Mouse (Mus musculus): ENCODE measurements at regions not wholly inside any gene's neighbourhood (a gene's known extent, or its start where the extent isn't known, plus 50 kb on each side); places are given as distances from the start of the nearest gene placed in this dataset.

- no peaks in the 10 kb centered on the region for H3K36me3 ChIP-seq
- H3K9me3 ChIP-seq = no peaks in the 10 kb centered on the region
- H3K4me3 ChIP-seq = no peak overlapping the region
- no peak overlapping the region for H3K27ac ChIP-seq
- peaks cover 65% of the 10 kb centered on the region for H3K27me3 ChIP-seq
- no peak overlapping the region for H3K9ac ChIP-seq
- 40% methylated on average over 12 of the region's 12 CpGs for WGBS
- no peak overlapping the region for H3K4me2 ChIP-seq
- H3K4me1 ChIP-seq = peaks cover 13% of the 10 kb centered on the region
- no peak for ATAC-seq (ENCODE audit: insufficient number of reproducible peaks, insufficient read depth, low FRiP score, low TSS enrichment, low read depth)
These were observed 220.2 kb upstream of the Tle3 start for GRCm38 (mm10) chr9:61151901-61152337.

- ATAC-seq (ENCODE audit: insufficient number of reproducible peaks, insufficient read depth, low FRiP score, low TSS enrichment, low read depth) = no peak
- peaks cover 82% of the 10 kb centered on the region for H3K27me3 ChIP-seq
- no peak overlapping the region for H3K27ac ChIP-seq
- WGBS = 69% methylated on average over 6 of the region's 6 CpGs
- H3K4me1 ChIP-seq = peaks cover 26% of the 10 kb centered on the region
- no peak overlapping the region for H3K4me3 ChIP-seq
- H3K9me3 ChIP-seq = no peaks in the 10 kb centered on the region
- H3K4me2 ChIP-seq = no peak overlapping the region
- no peak overlapping the region for H3K9ac ChIP-seq
- H3K36me3 ChIP-seq = no peaks in the 10 kb centered on the region
These were observed 217.4 kb upstream of the Tle3 start for GRCm38 (mm10) chr9:61154721-61155120.

- Histone ChIP-seq H3K4me1 (peaks cover 26% of the 10 kb centered on the region), H3K9ac (no peak overlapping the region), H3K4me2 (no peak overlapping the region), H3K27ac (no peak overlapping the region), H3K27me3 (peaks cover 82% of the 10 kb centered on the region), H3K4me3 (no peak overlapping the region), H3K9me3 (no peaks in the 10 kb centered on the region), H3K36me3 (no peaks in the 10 kb centered on the region)
- 51% methylated on average over 14 of the region's 14 CpGs for WGBS
- ATAC-seq (ENCODE audit: insufficient number of reproducible peaks, insufficient read depth, low FRiP score, low TSS enrichment, low read depth) = no peak
These were observed 216.3 kb upstream of the Tle3 start for GRCm38 (mm10) chr9:61155851-61156250.

- no peak overlapping the region for H3K27ac ChIP-seq
- no peak overlapping the region for H3K9ac ChIP-seq
- no peaks in the 10 kb centered on the region for H3K36me3 ChIP-seq
- ATAC-seq (ENCODE audit: insufficient number of reproducible peaks, insufficient read depth, low FRiP score, low TSS enrichment, low read depth) = no peak
- no peak overlapping the region for H3K4me3 ChIP-seq
- WGBS = 56% methylated on average over 10 of the region's 10 CpGs
- H3K27me3 ChIP-seq = peaks cover 86% of the 10 kb centered on the region
- no peak overlapping the region for H3K4me2 ChIP-seq
- H3K9me3 ChIP-seq = no peaks in the 10 kb centered on the region
- H3K4me1 ChIP-seq = peaks cover 38% of the 10 kb centered on the region
These were observed 213.9 kb upstream of the Tle3 start for GRCm38 (mm10) chr9:61158192-61158770.

- peaks cover 47% of the 10 kb centered on the region for H3K4me1 ChIP-seq
- H3K27me3 ChIP-seq = peaks cover 82% of the 10 kb centered on the region
These were observed 213.0 kb upstream of the Tle3 start for GRCm38 (mm10) chr9:61159159-61159558.

GRCm38 (mm10) chr9:61159616-61160015, 212.6 kb upstream of the Tle3 start:
- no peak for ATAC-seq (ENCODE audit: insufficient number of reproducible peaks, insufficient read depth, low FRiP score, low TSS enrichment, low read depth)
- Histone ChIP-seq H3K9ac (no peak overlapping the region), H3K27me3 (peaks cover 78% of the 10 kb centered on the region), H3K36me3 (no peaks in the 10 kb centered on the region), H3K27ac (no peak overlapping the region), H3K9me3 (no peaks in the 10 kb centered on the region), H3K4me2 (no peak overlapping the region), H3K4me1 (peaks cover 52% of the 10 kb centered on the region), H3K4me3 (no peak overlapping the region)
- 74% methylated on average over 10 of the region's 10 CpGs for WGBS

More at GRCm38 (mm10) chr9:61159159-61159558, 213.0 kb upstream of the Tle3 start:
- ATAC-seq (ENCODE audit: insufficient number of reproducible peaks, insufficient read depth, low FRiP score, low TSS enrichment, low read depth) = no peak
- 54% methylated on average over 2 of the region's 2 CpGs for WGBS
- no peaks in the 10 kb centered on the region for H3K9me3 ChIP-seq
- no peak overlapping the region for H3K4me2 ChIP-seq
- H3K4me3 ChIP-seq = no peak overlapping the region
- H3K9ac ChIP-seq = no peak overlapping the region
- no peak overlapping the region for H3K27ac ChIP-seq
- H3K36me3 ChIP-seq = no peaks in the 10 kb centered on the region

- Histone ChIP-seq H3K36me3 (no peaks in the 10 kb centered on the region), H3K9ac (no peak overlapping the region), H3K9me3 (no peaks in the 10 kb centered on the region), H3K4me3 (no peak overlapping the region), H3K27me3 (peaks cover 74% of the 10 kb centered on the region), H3K4me1 (peaks cover 60% of the 10 kb centered on the region), H3K27ac (0 out of 2 replicates have a peak overlapping the region, but pooled peaks have one; percentile 64), H3K4me2 (0 out of 2 replicates have a peak overlapping the region, but pooled peaks have one; percentile 3)
- ATAC-seq (ENCODE audit: insufficient number of reproducible peaks, insufficient read depth, low FRiP score, low TSS enrichment, low read depth) = no peak
- WGBS = 78% methylated on average over 10 of the region's 10 CpGs
These were observed 209.3 kb upstream of the Tle3 start for GRCm38 (mm10) chr9:61162884-61163283.

GRCm38 (mm10) chr9:61163671-61164288, 208.4 kb upstream of the Tle3 start:
- peaks cover 52% of the 10 kb centered on the region for H3K4me1 ChIP-seq
- peak overlapping the region; percentile 64 for H3K27ac ChIP-seq
- H3K27me3 ChIP-seq = peaks cover 73% of the 10 kb centered on the region
- H3K36me3 ChIP-seq = no peaks in the 10 kb centered on the region
- peak overlapping the region; percentile 52 for H3K4me2 ChIP-seq
- no peak overlapping the region for H3K9ac ChIP-seq
- 7% methylated on average over 19 of the region's 19 CpGs for WGBS
- peak; percentile 65; the same call in 1 of the 2 replicates for ATAC-seq (ENCODE audit: insufficient number of reproducible peaks, insufficient read depth, low FRiP score, low TSS enrichment, low read depth)
- peak overlapping the region; percentile 13; the same call in 1 of the 2 replicates for H3K4me3 ChIP-seq
- no peaks in the 10 kb centered on the region for H3K9me3 ChIP-seq

- peak overlapping the region; percentile 64 for H3K27ac ChIP-seq
- peaks cover 74% of the 10 kb centered on the region for H3K27me3 ChIP-seq
- H3K9me3 ChIP-seq = no peaks in the 10 kb centered on the region
- 0 out of 2 replicates have a peak, but pooled peaks have one; percentile 45 for ATAC-seq (ENCODE audit: insufficient number of reproducible peaks, insufficient read depth, low FRiP score, low TSS enrichment, low read depth)
- H3K36me3 ChIP-seq = no peaks in the 10 kb centered on the region
- H3K4me3 ChIP-seq = no peak overlapping the region
- 34% methylated on average over 11 of the region's 11 CpGs for WGBS
- peak overlapping the region; percentile 7; the same call in 1 of the 2 replicates for H3K4me2 ChIP-seq
- no peak overlapping the region for H3K9ac ChIP-seq
- H3K4me1 ChIP-seq = peaks cover 47% of the 10 kb centered on the region
These were observed 207.5 kb upstream of the Tle3 start for GRCm38 (mm10) chr9:61164501-61165251.

- Histone ChIP-seq H3K9ac (no peak overlapping the region), H3K4me2 (no peak overlapping the region), H3K36me3 (no peaks in the 10 kb centered on the region), H3K4me3 (no peak overlapping the region), H3K4me1 (peaks cover 47% of the 10 kb centered on the region), H3K9me3 (no peaks in the 10 kb centered on the region), H3K27ac (no peak overlapping the region), H3K27me3 (peaks cover 74% of the 10 kb centered on the region)
- no peak for ATAC-seq (ENCODE audit: insufficient number of reproducible peaks, insufficient read depth, low FRiP score, low TSS enrichment, low read depth)
- 78% methylated on average over 2 of the region's 2 CpGs for WGBS
These were observed 206.1 kb upstream of the Tle3 start for GRCm38 (mm10) chr9:61166115-61166514.

- H3K9me3 ChIP-seq = no peaks in the 10 kb centered on the region
- ATAC-seq (ENCODE audit: insufficient number of reproducible peaks, insufficient read depth, low FRiP score, low TSS enrichment, low read depth) = no peak
- no peak overlapping the region for H3K9ac ChIP-seq
- H3K4me1 ChIP-seq = peaks cover 41% of the 10 kb centered on the region
- H3K4me3 ChIP-seq = no peak overlapping the region
- H3K36me3 ChIP-seq = no peaks in the 10 kb centered on the region
- H3K27me3 ChIP-seq = peaks cover 72% of the 10 kb centered on the region
- H3K4me2 ChIP-seq = no peak overlapping the region
- WGBS = 79% methylated on average over 11 of the region's 11 CpGs
- no peak overlapping the region for H3K27ac ChIP-seq
These were observed 204.9 kb upstream of the Tle3 start for GRCm38 (mm10) chr9:61167097-61167842.

All from embryonic facial prominence, embryonic 13.5 days (tissue).